Mouse (Mus musculus): ENCODE measurements around the gene Crebl2.
A peak's percentile ranks its signal among the peaks of the same experiment; 100 is the strongest.

DNA sequence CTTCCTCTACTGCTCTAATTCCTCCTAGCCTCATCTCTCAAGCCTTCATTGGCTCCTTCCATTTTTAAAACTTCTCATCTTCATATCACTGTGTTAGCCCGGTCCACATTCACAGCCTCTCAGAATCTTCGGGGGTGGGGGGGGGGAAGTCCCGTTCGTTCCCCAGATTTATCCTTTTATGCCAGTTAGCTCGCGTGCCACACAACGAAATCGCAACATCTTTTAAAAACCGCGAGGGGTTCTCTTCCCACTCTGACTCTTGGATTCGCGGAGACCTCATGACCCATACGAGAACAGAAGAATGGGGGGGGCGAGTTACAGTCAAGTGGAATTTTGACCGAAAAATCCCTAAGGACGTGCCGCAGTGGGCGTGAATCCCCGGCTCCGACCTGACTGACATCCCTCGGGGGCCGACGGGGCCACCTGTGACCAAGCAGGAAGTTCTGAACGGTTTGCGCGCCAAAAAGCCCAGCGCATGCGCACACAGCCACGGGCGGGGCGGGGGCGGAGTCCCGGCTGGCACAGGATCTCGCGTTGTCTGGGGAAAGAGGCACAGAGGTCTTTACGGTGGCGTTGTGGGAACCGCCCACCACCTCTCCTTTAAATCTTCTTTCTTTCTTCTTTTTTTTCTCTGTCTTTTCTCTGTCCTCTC lies 67.6 kb downstream of the Crebl2 start:
- TF ChIP-seq POLR2A (IDR thresholded peaks at IDR 0.05; ENCODE audit: low read depth, low read length) (peak; percentile 84), CTCF (IDR thresholded peaks at IDR 0.05; ENCODE audit: extremely low read depth, insufficient read depth, insufficient read length, insufficient replicate concordance) (no peak)

All from spleen, adult 2 months (tissue).